Comparison of ENCODE assay signal across 9 mouse cellular contexts in the genomic region with DNA sequence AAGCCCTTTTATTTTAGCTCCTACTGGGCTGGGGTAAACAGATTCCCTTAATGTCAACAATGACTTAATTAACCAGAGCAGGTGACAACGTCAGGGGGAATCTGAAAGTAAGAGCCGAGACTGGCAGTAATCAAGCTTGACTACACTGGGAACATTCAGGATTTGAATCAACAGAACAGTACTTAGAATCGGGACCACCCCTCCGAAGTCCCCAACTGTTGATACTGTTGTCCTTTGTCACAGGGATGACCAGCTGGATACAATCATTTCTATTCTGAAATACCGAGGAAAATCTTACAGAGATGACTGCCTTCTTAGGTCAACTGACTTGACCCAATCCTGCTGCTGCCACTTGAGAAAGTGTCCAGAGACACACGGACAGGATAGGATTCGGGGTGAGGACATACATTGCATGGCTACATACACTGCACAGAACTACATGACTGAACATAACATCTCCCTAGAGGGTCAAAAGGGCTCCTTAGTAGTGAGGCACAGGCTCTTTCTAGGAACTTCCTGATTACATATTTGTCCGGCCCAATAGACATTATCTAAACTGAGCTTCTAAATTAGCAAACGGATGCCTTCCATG.
DNase-seq lines count a peak whose midpoint lies in the region; ATAC-seq lines count a peak whose summit lies in the region.
"Had no signal": no experiment of that assay in that cellular context is flagged by ENCODE, and none has a peak within 500 bp of the region (broad histone marks: within the 10 kb centered on the region; RNA-seq: fewer than 3 reads in every experiment).

No protein-coding gene starts in this region.

- DNase-seq in heart, postnatal 10 days: no peak
- DNase-seq in embryonic facial prominence, embryonic 10.5 days (ENCODE audit: low spot score): no peak
- DNase-seq in hindbrain, embryonic 10.5 days (ENCODE audit: low spot score): no peak
- peak; percentile 89 for DNase-seq in midbrain, embryonic 11.5 days (ENCODE audit: low spot score, missing footprints)
- no peak for DNase-seq in embryo, embryonic 10 days (ENCODE audit: low spot score)
- DNase-seq: right cerebral cortex, adult 18-20 months had no signal

- WGBS in heart, embryonic 16.5 days: 33% methylated on average over 9 of the region's 9 CpGs
- 17% methylated on average over 9 of the region's 9 CpGs for WGBS in embryonic facial prominence, embryonic 10.5 days
- WGBS in hindbrain, embryonic 10.5 days: 24% methylated on average over 9 of the region's 9 CpGs
- WGBS in midbrain, embryonic 11.5 days: 17% methylated on average over 9 of the region's 9 CpGs

- no peaks in the 10 kb centered on the region for H3K9me3 ChIP-seq in heart, embryonic 16.5 days (replicated peaks; ENCODE audit: control insufficient read depth, low read length)
- no peaks in the 10 kb centered on the region for H3K9me3 ChIP-seq in embryonic facial prominence, embryonic 10.5 days
- no peaks in the 10 kb centered on the region for H3K9me3 ChIP-seq in hindbrain, embryonic 10.5 days
- no peaks in the 10 kb centered on the region for H3K9me3 ChIP-seq in midbrain, embryonic 11.5 days (ENCODE audit: control insufficient read depth, low read length)

- no peak overlapping the region for H3K27ac ChIP-seq in heart, embryonic 16.5 days (ENCODE audit: low read length)
- H3K27ac ChIP-seq in embryonic facial prominence, embryonic 10.5 days (replicated peaks): peak overlapping the region; percentile 54
- H3K27ac ChIP-seq in hindbrain, embryonic 10.5 days: no peak overlapping the region
- H3K27ac ChIP-seq in midbrain, embryonic 11.5 days (ENCODE audit: low read depth, low read length): no peak overlapping the region

- intact Hi-C loops in heart, postnatal 10 days (cut with DNase I): no loop called here

- ATAC-seq in heart, embryonic 16.5 days (replicated peaks; ENCODE audit: extremely low read depth, insufficient read depth, low FRiP score): no peak
- ATAC-seq in midbrain, embryonic 11.5 days (ENCODE audit: low FRiP score): no peak; the same call in 1 of the 2 replicates
- no peak for ATAC-seq in frontal cortex, adult (ENCODE audit: low TSS enrichment)
- no peak for ATAC-seq in CD4-positive, CD25-positive, alpha-beta regulatory T cell, adult 4 months

- no peaks in the 10 kb centered on the region for H3K4me1 ChIP-seq in heart, embryonic 16.5 days (ENCODE audit: control insufficient read depth, insufficient read depth, low read length)
- H3K4me1 ChIP-seq in embryonic facial prominence, embryonic 10.5 days: peaks cover 76% of the 10 kb centered on the region
- peaks cover 91% of the 10 kb centered on the region for H3K4me1 ChIP-seq in hindbrain, embryonic 10.5 days (replicated peaks)
- H3K4me1 ChIP-seq in midbrain, embryonic 11.5 days (ENCODE audit: control insufficient read depth, insufficient read depth, low read length): peaks cover 61% of the 10 kb centered on the region

- H3K36me3 ChIP-seq in heart, embryonic 16.5 days (ENCODE audit: control insufficient read depth, insufficient read depth): no peaks in the 10 kb centered on the region
- peaks cover 38% of the 10 kb centered on the region for H3K36me3 ChIP-seq in embryonic facial prominence, embryonic 10.5 days (replicated peaks)
- peaks cover 55% of the 10 kb centered on the region for H3K36me3 ChIP-seq in hindbrain, embryonic 10.5 days
- H3K36me3 ChIP-seq in midbrain, embryonic 11.5 days (ENCODE audit: control insufficient read depth, insufficient read depth, low read length): no peaks in the 10 kb centered on the region

- H3K27me3 ChIP-seq in heart, embryonic 16.5 days (ENCODE audit: control insufficient read depth, insufficient read depth, low read length): peaks cover 4% of the 10 kb centered on the region
- peaks cover 56% of the 10 kb centered on the region for H3K27me3 ChIP-seq in embryonic facial prominence, embryonic 10.5 days (replicated peaks; ENCODE audit: low read depth, poor library complexity, severe bottlenecking)
- H3K27me3 ChIP-seq in hindbrain, embryonic 10.5 days (ENCODE audit: insufficient read depth, poor library complexity, severe bottlenecking): peaks cover 47% of the 10 kb centered on the region
- H3K27me3 ChIP-seq in midbrain, embryonic 11.5 days (ENCODE audit: control insufficient read depth, insufficient read depth, low read length): peaks cover 8% of the 10 kb centered on the region; the same call in 1 of the 2 replicates

- no peak overlapping the region for H3K9ac ChIP-seq in heart, embryonic 16.5 days (ENCODE audit: low read length)
- H3K9ac ChIP-seq in midbrain, embryonic 11.5 days (ENCODE audit: low read length): 0 out of 2 replicates have a peak overlapping the region, but pooled peaks have one; percentile 18

- H3K4me2 ChIP-seq in heart, embryonic 16.5 days (ENCODE audit: low read depth, low read length): peak overlapping the region; percentile 26; the same call in 1 of the 2 replicates
- peak overlapping the region; percentile 31 for H3K4me2 ChIP-seq in midbrain, embryonic 11.5 days

- no peak overlapping the region for H3K4me3 ChIP-seq in heart, embryonic 16.5 days (ENCODE audit: low read length)
- H3K4me3 ChIP-seq in embryonic facial prominence, embryonic 10.5 days: peak overlapping the region; percentile 23; the same call in 1 of the 2 replicates
- peak overlapping the region; percentile 79; the same call in 1 of the 2 replicates for H3K4me3 ChIP-seq in hindbrain, embryonic 10.5 days
- no peak overlapping the region for H3K4me3 ChIP-seq in midbrain, embryonic 11.5 days (ENCODE audit: low read depth, low read length)

Comparison
In these comparisons a context has a peak if more than half of its experiments do, and no peak if none do; other contexts are left out.
1. H3K4me3 ChIP-seq: peak in embryonic facial prominence, embryonic 10.5 days (single experiment) and hindbrain, embryonic 10.5 days (single experiment); none in heart, embryonic 16.5 days (single experiment) and midbrain, embryonic 11.5 days (single experiment).